ENCODE assay signal across 20 mouse cellular contexts in the genomic region with DNA sequence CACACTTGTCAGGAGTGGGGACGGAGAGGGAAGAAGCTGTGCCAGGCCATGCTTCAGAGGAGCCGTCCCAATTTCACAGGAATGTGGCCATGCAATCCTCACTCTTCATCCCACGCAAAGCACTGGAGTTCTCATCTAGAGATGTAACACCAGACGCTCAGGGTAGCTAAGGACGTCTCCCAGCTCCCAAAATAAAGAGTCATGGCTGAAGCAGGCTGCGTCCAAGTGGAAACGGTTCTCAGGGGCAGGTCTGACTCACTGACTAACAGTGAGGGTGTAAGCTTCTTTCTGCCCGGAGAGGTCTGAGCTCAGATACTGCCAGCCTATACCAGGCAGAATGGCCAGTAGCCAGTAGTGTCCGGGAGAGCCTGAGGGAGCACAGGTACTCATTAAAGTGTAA.
DNase-seq lines count a peak whose midpoint lies in the region; ATAC-seq lines count a peak whose summit lies in the region.
"Had no signal": no experiment of that assay in that cellular context is flagged by ENCODE, and none has a peak within 500 bp of the region (broad histone marks: within the 10 kb centered on the region; RNA-seq: fewer than 3 reads in every experiment).

No protein-coding gene starts in this region.

- ATAC-seq in kidney, embryonic 14.5 days (ENCODE audit: low FRiP score, low TSS enrichment): peak; percentile 34; the same call in 1 of the 2 replicates
- ATAC-seq: forebrain, postnatal 0 days; liver, postnatal 0 days had no signal

- no peaks in the 10 kb centered on the region for H3K9me3 ChIP-seq in kidney, embryonic 14.5 days (ENCODE audit: control insufficient read depth, low read length)
- H3K9me3 ChIP-seq: forebrain, embryonic 10.5 days; heart, embryonic 10.5 days; limb, embryonic 10.5 days; midbrain, embryonic 12.5 days; neural tube, embryonic 12.5 days had no signal

- no peak overlapping the region for H3K4me3 ChIP-seq in kidney, embryonic 14.5 days (ENCODE audit: low read length)
- H3K4me3 ChIP-seq: forebrain, embryonic 10.5 days; heart, embryonic 10.5 days; limb, embryonic 10.5 days; midbrain, embryonic 12.5 days; neural tube, embryonic 12.5 days had no signal

- H3K36me3 ChIP-seq in kidney, embryonic 14.5 days (ENCODE audit: control insufficient read depth, insufficient read depth, low read length): no peaks in the 10 kb centered on the region; the same call in 1 of the 2 replicates
- H3K36me3 ChIP-seq: forebrain, embryonic 10.5 days; limb, embryonic 10.5 days; midbrain, embryonic 12.5 days; neural tube, embryonic 12.5 days had no signal

- H3K4me2 ChIP-seq in kidney, embryonic 14.5 days (replicated peaks; ENCODE audit: low read depth, low read length): no peak overlapping the region
- H3K4me2 ChIP-seq: midbrain, embryonic 12.5 days; neural tube, embryonic 12.5 days had no signal

- no peak overlapping the region for H3K9ac ChIP-seq in kidney, embryonic 14.5 days (ENCODE audit: low read depth, low read length)
- H3K9ac ChIP-seq: forebrain, postnatal 0 days; liver, postnatal 0 days; midbrain, embryonic 12.5 days; neural tube, embryonic 12.5 days had no signal

- no peak overlapping the region for H3K27ac ChIP-seq in kidney, embryonic 14.5 days (ENCODE audit: low read depth, low read length)
- H3K27ac ChIP-seq: forebrain, embryonic 10.5 days; heart, embryonic 10.5 days; limb, embryonic 10.5 days; midbrain, embryonic 12.5 days; neural tube, embryonic 12.5 days had no signal

- no peaks in the 10 kb centered on the region for H3K27me3 ChIP-seq in kidney, embryonic 14.5 days (ENCODE audit: control insufficient read depth, insufficient read depth, low read length)
- H3K27me3 ChIP-seq: CH12.LX; midbrain, embryonic 12.5 days; neural tube, embryonic 12.5 days had no signal

- intact Hi-C loops in left cerebral cortex, postnatal 14 days (cut with DNase I): no loop called here
- intact Hi-C loops in left cerebral cortex, postnatal 10 days (cut with DNase I): no loop called here

- DNase-seq in cerebellum, postnatal 25 days: peak; percentile 38 to 54
- no peak for DNase-seq in cerebellum, postnatal 14 days
- no peak for DNase-seq in kidney, adult 8-10 months
- DNase-seq in left cerebral cortex, postnatal 14 days (ENCODE audit: low spot score in 2 of 2): peak; percentile 56 to 62
- DNase-seq in left cerebral cortex, postnatal 10 days (ENCODE audit: extremely low spot score in 1 of 2, low spot score in 2 of 2): no peak
- DNase-seq in embryo, embryonic 9.5 days (ENCODE audit: extremely low spot score): no peak
- DNase-seq: cerebellum, adult 8-10 months; forebrain, postnatal 0 days; layer of hippocampus, adult 9-11 months; liver, postnatal 0 days; lung, postnatal 10 days; spleen, adult 18-20 months; thymus, postnatal 36 days had no signal

- 54% methylated on average over 9 of the region's 9 CpGs for WGBS in kidney, embryonic 14.5 days

- H3K4me1 ChIP-seq in kidney, embryonic 14.5 days (ENCODE audit: control insufficient read depth, insufficient read depth, low read length): no peaks in the 10 kb centered on the region

Comparison
In these comparisons a context has a peak if more than half of its experiments do, and no peak if none do; other contexts are left out.
1. DNase-seq: peak in cerebellum, postnatal 25 days (2 of 2) and left cerebral cortex, postnatal 14 days (2 of 2); none in cerebellum, postnatal 14 days (0 of 2), kidney, adult 8-10 months (0 of 2), left cerebral cortex, postnatal 10 days (0 of 2) and embryo, embryonic 9.5 days (single experiment).